Mouse (Mus musculus) limb, embryonic 11.5 days (tissue): ENCODE data around the gene Stim1. TPM values are rescaled to one million over a fixed set of nuclear protein-coding genes. Genes with fewer than 3 reads are reported as not detected.

ENCODE experiments used
- ATAC-seq: fragments of 200-750 bp; cut with Nextera tagmentation; 2 replicates; pipeline ENCODE4 v1.8.0; 2017; ENCODE audit warnings: low read depth; ENCODE audit not compliant: insufficient number of reproducible peaks, low FRiP score, low TSS enrichment
- DNase-seq: peaks from one replicate; pipeline ENCODE4 v3.0.0-alpha.2; 2015; ENCODE audit warnings: low spot score
- H3K27ac ChIP-seq: fragments of 300-500 bp; sonication (generic); replicated peaks from 2 replicates; pipeline ENCODE4 v1.5.1; 2014; ENCODE audit warnings: low read depth, mild to moderate bottlenecking, low read length
- H3K27me3 ChIP-seq: fragments of 300-500 bp; sonication (generic); 2 replicates; pipeline ENCODE4 v1.6.1; 2014; ENCODE audit warnings: mild to moderate bottlenecking, low read length, mixed read lengths; ENCODE audit not compliant: control insufficient read depth, insufficient read depth
- H3K36me3 ChIP-seq: fragments of 300-500 bp; sonication (generic); 2 replicates; pipeline ENCODE4 v1.6.1; 2014; ENCODE audit warnings: mild to moderate bottlenecking, low read length, moderate library complexity, mixed read lengths; ENCODE audit not compliant: control insufficient read depth, insufficient read depth
- H3K4me1 ChIP-seq: fragments of 300-500 bp; sonication (generic); 2 replicates; pipeline ENCODE4 v1.6.1; 2014; ENCODE audit warnings: low read length, mixed read lengths; ENCODE audit not compliant: control insufficient read depth, insufficient read depth
- H3K4me2 ChIP-seq: fragments of 300-500 bp; sonication (generic); 2 replicates; pipeline ENCODE4 v1.6.1; 2014; ENCODE audit warnings: low read depth, mild to moderate bottlenecking, moderate library complexity; ENCODE audit not compliant: severe bottlenecking
- H3K4me3 ChIP-seq: fragments of 300-500 bp; sonication (generic); 2 replicates; pipeline ENCODE4 v1.5.1; 2014; ENCODE audit warnings: low read depth, low read length
- H3K9ac ChIP-seq: fragments of 300-500 bp; sonication (generic); 2 replicates; pipeline ENCODE4 v1.6.1; 2014; ENCODE audit warnings: mild to moderate bottlenecking, low read length
- H3K9me3 ChIP-seq: fragments of 300-500 bp; sonication (generic); 2 replicates; pipeline ENCODE4 v1.6.1; 2016; ENCODE audit warnings: low read length; ENCODE audit not compliant: control insufficient read depth
- WGBS: fragments of 180-500 bp; shearing (Covaris S2); extraction: QIAGEN DNeasy Blood & Tissue Kit; methylation state at CpG from one replicate; pipeline ENCODE4 v1.1.7; 2014; 5-methylcytosine and 5-hydroxymethylcytosine counted together
- polyA plus RNA-seq: library from polyadenylated mRNA; unstranded; fragments of >200 nt; fragmentation: Nextera tagmentation; extraction: Ambion mirVana; gene quantifications from 2 replicates; pipeline ENCODE4 v1.2.1, GENCODE M21; 2014

Stim1 gene
- polyA plus RNA-seq, 1 experiment from 2014 or later = 14.2 TPM

DNA sequence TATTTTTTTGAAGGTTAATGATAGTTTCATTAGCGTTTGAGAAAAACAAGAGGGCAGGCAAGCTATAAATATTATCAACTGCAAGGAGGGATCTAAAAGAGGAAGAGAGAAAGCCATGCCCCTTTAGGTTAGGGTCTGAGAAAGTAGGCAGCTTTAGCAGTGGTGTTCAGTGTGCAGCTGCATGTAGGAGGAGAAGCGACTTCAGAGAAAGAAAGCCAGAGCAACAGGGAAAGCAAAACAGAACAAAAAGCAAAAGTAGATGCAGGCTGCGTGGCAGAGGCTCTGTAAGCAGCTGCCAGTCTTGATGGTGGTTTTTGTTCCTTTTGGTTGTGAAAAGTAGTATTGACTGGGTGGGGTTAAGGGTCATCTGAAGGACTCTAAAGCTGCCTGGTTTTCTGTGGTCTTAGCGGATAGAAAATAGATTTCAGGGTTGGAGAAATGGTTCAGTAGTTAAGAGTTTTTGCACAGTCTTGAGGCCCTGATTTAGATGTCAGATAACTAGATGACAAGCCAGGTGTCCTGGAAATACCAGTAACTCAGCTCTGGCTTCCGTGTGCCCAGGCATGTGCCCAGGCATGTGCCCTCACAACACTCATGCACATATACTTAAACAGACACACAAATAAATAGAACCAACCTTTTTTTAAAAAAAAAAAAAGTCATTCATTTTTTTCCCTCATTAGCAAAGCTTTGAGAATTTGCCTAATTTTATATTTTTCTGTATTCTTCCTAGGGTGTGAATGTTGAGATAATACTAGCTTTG lies 191.2 kb downstream of the Stim1 start:
- Histone ChIP-seq H3K27ac (no peak overlapping the region), H3K4me2 (no peak overlapping the region), H3K4me3 (no peak overlapping the region), H3K9me3 (no peaks in the 10 kb centered on the region), H3K36me3 (peaks cover 50% of the 10 kb centered on the region), H3K9ac (no peak overlapping the region), H3K4me1 (no peaks in the 10 kb centered on the region), H3K27me3 (no peaks in the 10 kb centered on the region)
- DNase-seq = no peak
- ATAC-seq = no peak
- 94% methylated on average over 5 of the region's 5 CpGs for WGBS

DNA sequence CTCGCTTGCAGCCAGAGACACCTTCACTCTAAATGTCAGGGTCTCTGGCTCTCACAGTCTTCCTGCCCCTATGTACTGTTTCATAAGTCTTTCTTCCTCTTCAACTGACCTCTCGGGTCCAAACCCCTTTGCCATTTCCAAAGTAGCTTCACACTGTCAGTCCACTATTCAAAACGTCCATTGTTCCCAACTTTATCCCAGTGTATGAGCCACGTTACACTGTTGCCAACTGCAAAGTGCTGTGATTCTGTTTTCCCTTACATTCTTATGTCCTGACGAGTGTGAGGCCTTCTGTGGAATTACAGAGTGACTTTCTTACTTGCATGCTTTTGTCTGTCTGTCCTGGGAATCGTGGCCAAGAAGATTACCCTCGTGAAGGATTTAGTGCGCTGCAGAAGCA lies 200.0 kb downstream of the Stim1 start:
- Histone ChIP-seq H3K4me3 (no peak overlapping the region), H3K9ac (no peak overlapping the region), H3K36me3 (peaks cover 32% of the 10 kb centered on the region), H3K4me2 (no peak overlapping the region), H3K9me3 (no peaks in the 10 kb centered on the region), H3K27ac (no peak overlapping the region), H3K4me1 (no peaks in the 10 kb centered on the region), H3K27me3 (no peaks in the 10 kb centered on the region)
- no peak for DNase-seq
- no peak for ATAC-seq
- 91% methylated on average over 8 of the region's 8 CpGs for WGBS

DNA sequence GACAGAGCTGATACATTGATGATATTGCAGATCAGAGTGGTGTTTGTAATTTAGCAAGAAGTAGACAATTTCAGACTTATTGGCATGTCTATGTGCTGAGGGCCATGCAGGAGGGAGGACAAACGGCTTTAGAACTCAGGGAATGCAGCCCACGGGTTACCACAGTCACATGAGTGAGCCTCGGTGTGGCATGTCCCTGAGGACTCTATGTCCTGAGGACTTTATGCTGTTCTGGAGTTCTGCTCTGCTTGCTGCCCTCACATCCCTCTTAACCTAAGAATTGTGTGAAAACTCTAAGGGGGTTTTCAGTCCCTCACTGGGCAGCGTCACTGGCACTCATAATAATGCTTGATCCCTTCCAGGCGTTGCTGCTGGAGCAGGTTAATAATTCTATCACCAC lies 205.1 kb downstream of the Stim1 start:
- Histone ChIP-seq H3K9ac (no peak overlapping the region), H3K4me3 (no peak overlapping the region), H3K27ac (no peak overlapping the region), H3K4me1 (no peaks in the 10 kb centered on the region), H3K36me3 (peaks cover 4% of the 10 kb centered on the region), H3K9me3 (no peaks in the 10 kb centered on the region), H3K27me3 (no peaks in the 10 kb centered on the region), H3K4me2 (no peak overlapping the region)
- WGBS = 55% methylated on average over 5 of the region's 5 CpGs
- DNase-seq = no peak
- ATAC-seq = no peak

DNA sequence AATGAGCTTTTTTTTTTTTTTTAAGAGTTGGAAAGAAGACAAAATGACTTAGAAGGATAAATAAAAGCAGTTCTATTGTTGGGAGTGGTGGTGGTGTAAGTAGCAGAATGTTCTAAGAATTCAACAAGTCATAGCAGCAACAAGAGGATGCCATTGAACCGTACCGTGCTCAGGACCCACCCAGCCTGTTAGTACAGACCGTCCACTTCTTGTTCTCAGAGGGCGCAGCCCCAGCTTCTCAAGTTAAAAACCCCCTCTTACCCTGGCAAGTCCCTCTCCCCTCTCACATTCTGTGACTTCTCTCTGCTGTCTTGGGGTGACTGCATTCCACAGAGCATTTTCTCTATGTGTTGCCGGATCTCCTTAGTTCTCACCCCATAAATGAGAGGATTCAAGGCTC lies 209.0 kb downstream of the Stim1 start:
- H3K4me3 ChIP-seq = no peak overlapping the region
- no peaks in the 10 kb centered on the region for H3K4me1 ChIP-seq
- H3K9ac ChIP-seq = no peak overlapping the region
- no peak for DNase-seq
- no peaks in the 10 kb centered on the region for H3K27me3 ChIP-seq
- no peaks in the 10 kb centered on the region for H3K36me3 ChIP-seq
- no peak for ATAC-seq
- H3K9me3 ChIP-seq = no peaks in the 10 kb centered on the region
- 90% methylated on average over 5 of the region's 5 CpGs for WGBS
- H3K4me2 ChIP-seq = no peak overlapping the region
- H3K27ac ChIP-seq = no peak overlapping the region

DNA sequence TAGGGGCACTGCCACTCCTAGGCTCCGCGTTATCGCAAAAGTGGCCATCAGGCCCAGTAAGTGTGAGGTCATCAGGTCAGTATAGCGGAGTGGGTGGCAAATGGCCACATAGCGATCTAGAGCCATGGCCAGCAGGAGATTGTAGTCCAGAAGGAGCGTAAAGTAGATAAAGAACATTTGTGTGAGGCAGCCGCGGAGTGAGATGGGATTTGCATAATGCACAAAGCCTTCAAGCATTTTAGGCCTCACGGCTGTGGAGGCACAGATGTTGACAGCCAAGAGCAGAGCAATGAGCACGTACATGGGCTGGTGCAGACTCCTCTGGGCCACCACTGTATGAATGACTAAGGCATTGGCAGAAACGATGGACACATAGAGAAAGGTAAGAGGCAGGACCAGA lies 209.8 kb downstream of the Stim1 start:
- Histone ChIP-seq H3K36me3 (no peaks in the 10 kb centered on the region), H3K4me1 (no peaks in the 10 kb centered on the region), H3K4me3 (no peak overlapping the region), H3K27ac (no peak overlapping the region), H3K9me3 (no peaks in the 10 kb centered on the region), H3K9ac (no peak overlapping the region), H3K4me2 (no peak overlapping the region), H3K27me3 (no peaks in the 10 kb centered on the region)
- no peak for DNase-seq
- WGBS = 81% methylated on average over 11 of the region's 11 CpGs
- no peak for ATAC-seq

DNA sequence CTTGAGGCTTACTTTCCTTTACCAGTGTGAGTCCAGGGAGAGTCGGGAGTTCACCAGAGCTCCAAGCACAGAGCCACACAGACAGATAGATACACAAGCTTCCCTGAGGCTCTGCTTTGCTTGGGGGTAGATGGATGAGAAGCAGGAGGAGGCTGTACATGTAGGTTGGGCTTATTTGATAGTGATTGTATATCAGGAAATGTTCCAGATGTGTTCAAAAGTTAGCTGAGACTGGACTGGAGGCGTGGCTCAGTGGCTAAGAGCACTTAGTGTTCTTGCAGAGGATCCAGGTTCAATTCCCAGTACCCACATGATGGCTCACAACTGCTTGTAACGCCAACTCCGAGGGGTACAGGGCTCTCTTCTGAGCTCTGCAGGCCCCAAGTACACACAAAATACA lies 210.8 kb downstream of the Stim1 start:
- DNase-seq = no peak
- 87% methylated on average over 4 of the region's 4 CpGs for WGBS

DNA sequence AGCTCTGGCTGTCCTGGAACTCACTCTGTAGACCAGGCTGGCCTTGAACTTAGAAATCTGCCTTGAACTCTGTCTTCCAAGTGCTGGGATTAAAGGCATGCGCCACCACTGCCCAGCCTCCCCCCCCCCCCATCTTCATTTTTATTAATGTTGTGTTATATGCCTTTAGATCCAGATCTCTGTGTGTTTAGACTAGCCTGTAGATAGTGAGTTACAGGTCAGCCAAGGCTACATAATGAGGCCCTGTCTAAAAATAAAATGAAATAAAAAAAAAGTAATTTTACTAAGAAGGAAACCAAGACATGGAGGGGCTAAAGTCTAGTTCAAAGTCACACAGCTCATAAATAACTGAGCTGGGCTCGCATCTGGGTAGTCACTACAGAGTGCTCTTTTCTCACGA lies 211.3 kb downstream of the Stim1 start:
- no peak for ATAC-seq
- WGBS = 48% methylated on average over 3 of the region's 3 CpGs
- DNase-seq = no peak

More for the DNA sequence above, 210.8 kb downstream of the Stim1 start:
- Histone ChIP-seq H3K4me3 (no peak overlapping the region), H3K9me3 (no peaks in the 10 kb centered on the region), H3K4me2 (no peak overlapping the region), H3K4me1 (no peaks in the 10 kb centered on the region), H3K36me3 (no peaks in the 10 kb centered on the region), H3K9ac (no peak overlapping the region), H3K27ac (no peak overlapping the region), H3K27me3 (no peaks in the 10 kb centered on the region)
- ATAC-seq = no peak

DNA sequence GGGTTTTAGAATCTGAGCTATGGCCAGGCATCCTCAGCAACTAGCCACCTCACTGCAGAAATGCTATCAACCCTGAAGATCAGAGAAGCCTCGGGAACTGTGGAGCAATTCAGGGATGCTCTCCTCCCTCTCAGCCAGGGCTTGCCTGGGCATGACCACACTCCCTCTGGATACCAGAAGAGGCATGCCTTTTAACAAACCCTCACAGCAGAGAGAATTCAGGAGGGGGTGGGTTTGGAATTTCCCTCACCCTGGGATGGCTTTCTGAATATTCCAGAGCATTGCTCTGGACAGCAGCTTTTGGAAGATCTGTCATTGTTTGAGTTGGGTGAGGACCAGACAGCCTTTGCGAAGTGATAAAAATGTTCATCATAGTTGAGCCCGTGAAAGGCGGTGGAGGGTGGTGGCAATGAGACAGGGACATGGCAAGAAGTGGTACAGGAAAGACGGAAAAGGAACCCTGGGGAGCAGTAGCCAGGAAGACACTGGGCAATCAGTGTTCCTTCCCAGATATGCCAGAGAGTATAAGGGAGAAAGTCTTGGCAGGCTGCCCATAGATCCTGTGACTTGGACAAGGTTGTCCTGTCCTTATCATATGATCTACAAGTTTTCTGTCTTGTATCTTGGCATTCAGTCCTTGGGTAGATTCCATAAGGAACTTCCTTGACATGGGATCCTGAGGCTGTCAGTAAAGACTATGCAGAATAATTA lies 211.9 kb downstream of the Stim1 start:
- Histone ChIP-seq H3K27ac (no peak overlapping the region), H3K4me2 (no peak overlapping the region), H3K9ac (no peak overlapping the region), H3K9me3 (no peaks in the 10 kb centered on the region), H3K4me1 (no peaks in the 10 kb centered on the region), H3K36me3 (no peaks in the 10 kb centered on the region), H3K27me3 (no peaks in the 10 kb centered on the region), H3K4me3 (no peak overlapping the region)
- 68% methylated on average over 5 of the region's 5 CpGs for WGBS
- ATAC-seq (no peak), DNase-seq (no peak)

More for the DNA sequence above, 211.3 kb downstream of the Stim1 start:
- H3K4me1 ChIP-seq = no peaks in the 10 kb centered on the region
- no peak overlapping the region for H3K27ac ChIP-seq
- H3K9me3 ChIP-seq = no peaks in the 10 kb centered on the region
- no peaks in the 10 kb centered on the region for H3K36me3 ChIP-seq
- no peak overlapping the region for H3K9ac ChIP-seq
- H3K4me3 ChIP-seq = no peak overlapping the region
- no peaks in the 10 kb centered on the region for H3K27me3 ChIP-seq
- H3K4me2 ChIP-seq = no peak overlapping the region
